Mouse (Mus musculus) A20 (cell line): Measurements from ENCODE around the gene P2rx1.

Experiments used
- DNase-seq: peaks from one replicate; pipeline ENCODE4 v3.0.0-alpha.2; 2011; ENCODE audit warnings: low read depth, low spot score

The P2rx1 gene

DNA sequence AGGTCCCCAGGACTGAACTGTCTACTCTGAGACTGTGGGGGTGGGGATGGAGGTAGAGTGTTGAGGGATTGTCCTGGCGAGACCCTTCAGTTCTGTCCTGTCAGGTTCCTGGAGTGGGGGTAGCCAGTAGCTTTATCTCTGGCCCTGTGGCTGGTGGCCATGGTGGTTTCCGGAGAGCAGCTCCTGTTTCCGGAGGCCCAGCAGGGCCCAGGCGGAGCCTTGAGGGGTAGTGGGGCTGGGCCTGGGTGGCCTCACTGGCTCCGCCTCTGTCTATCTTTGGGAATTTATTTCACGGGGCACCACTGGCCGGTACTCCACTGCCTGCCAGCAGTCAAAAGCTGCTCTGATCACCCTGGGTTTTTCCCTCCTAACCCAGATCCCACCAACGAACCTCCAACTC lies at the start of gene P2rx1:
P2rx1 (plus strand) TSS at position 333 of the 400 bp plus-strand sequence.
- no peak for DNase-seq

DNA sequence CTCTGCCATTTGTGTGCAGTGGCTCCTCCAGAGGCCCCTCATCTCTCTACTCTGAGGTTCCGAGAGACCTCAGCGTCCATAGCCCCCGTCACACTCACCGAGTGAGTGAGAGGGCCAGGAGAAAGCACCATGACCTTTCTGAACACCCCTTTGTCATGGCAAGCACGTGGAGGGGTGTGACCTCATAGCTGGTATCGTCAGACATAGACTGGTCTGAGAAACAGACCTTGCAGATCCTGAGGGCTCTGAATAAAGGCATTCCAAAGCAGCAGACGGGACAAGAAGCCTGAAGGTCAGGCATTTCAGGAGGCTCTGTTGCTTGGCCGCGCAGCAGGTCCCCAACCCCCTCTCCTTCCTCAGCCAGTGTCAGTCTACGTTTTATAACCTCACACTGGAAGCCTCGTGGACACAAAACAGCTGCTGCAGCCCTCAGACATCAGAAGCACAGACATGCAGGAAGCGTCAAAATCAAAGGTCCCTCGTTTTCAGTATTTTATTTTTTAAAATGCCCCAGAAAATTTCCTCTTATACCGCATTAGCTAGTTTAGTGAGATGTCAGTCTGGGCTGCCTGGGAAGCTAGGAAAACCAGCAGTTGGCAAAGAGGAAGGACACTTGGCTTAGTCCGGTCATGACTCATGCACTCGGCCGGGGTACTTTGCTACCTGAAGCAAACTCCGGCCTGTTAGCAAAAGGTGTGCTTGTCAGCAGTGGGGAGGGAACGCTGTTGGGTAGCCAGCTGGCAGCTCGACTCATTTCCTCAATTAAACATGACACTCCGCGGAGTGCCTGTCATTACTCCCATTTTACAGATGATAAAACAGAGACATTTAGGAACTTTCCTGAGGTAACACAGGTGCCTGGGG lies 47.5 kb upstream of the P2rx1 start:
- DNase-seq: no peak

DNA sequence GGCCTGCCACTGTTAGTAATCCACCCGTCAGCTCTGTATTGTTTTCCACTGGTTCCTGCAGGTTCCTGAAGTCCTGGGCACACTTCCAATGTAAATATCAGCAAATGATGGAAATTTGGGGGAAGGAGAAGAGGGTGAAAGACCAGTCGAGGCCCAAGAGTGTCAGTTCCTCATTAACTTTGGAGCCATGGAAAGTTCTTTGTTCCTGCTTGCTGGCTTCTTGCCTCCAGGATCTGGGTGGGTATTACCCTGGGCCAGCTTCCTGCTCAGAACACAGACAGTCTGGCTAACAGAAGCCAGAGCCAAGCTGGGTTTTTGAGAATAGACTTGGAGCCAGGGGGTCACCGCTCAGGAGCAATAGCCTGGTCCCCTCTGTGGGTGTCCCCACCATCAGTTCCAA lies 46.7 kb upstream of the P2rx1 start:
- DNase-seq: no peak

DNA sequence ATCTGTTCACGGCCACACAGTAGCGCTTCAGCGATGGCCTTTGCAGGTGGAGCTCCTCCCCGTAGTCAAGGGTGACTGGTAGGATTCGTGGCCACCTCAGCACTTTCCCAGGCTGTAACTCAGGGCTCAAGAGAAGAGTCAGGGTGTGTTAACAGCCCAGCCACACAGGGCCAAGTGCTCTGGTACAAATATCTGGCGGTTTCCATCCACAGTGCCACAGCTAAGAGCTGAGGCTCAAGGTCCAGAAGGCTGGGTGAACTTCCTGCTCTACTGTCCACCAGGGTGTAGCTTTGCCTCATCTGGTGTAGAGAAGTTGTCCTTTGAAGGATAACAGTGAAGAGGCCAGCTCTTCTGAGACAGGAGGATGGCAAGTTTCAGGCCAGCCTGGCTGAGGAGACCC lies 46.2 kb upstream of the P2rx1 start:
- DNase-seq: no peak

DNA sequence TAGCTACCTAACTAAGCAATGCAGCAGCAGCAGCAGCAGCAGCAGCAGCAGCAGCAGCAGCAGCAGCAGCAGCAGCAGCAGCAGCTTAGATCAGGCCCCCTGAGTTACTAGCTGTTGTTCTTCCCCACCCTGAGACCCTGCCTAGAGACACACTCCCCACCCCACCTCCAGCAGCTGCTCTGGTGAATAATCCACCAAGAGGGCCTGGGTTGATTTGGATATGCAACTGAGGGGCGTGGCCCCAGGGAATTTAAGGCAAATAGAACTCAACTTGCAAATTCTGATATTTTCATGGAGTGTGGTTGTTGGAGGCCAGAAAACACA lies 45.8 kb upstream of the P2rx1 start:
- DNase-seq: peak; percentile 43

DNA sequence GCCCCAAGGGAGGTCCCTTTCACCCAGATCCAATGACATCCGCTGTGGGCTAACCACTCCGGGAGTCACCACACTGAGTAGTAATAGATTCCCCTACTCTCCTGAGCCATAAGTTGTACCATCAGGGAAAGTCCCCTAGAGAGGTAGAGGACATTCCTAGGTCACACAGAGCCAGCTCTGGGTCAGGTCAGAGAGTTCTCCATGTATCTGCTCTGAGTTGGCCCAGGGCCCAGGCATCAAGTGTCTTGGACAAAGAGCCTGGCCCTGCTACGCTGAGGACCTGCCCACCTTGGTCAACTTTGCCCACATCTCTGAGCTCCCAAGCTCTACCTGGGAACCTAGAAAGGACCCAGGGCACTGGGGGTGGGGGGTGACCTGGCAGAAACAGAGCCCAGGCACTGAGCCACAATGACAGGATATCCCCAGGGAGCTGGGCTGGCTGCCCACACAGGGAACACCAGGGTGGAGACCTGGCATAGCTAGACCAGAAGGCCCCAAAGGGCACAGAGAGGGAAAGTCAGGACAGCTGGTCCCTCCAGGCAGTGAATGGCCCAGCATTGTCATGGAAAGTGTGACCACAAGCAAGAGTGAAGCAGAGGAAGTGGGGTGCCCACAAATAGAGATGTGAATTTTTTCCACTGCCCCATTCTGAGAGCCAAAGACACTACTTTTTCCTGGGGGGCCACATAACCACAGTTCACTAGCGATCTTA lies 45.3 kb upstream of the P2rx1 start:
- DNase-seq: peak; percentile 59

DNA sequence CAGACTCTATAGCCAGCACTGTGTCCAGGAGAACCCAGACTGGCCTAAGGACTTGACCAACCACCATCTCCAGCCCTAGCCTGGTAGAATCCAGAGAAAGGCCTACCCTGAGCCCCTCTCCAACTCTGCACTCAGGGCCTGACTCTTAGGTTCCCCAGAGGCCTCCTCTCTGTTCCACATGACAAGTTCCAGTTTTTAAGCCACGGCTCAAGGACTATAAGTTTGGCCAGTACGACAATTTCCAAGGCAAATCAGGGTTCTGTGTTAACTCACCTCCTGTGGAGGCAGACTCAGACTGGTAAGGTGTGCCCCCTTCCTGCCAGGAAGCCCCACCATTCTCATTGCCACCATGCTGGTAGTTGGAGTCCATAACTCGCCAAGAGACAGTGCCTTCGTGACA lies 44.7 kb upstream of the P2rx1 start:
- DNase-seq: peak; percentile 69

DNA sequence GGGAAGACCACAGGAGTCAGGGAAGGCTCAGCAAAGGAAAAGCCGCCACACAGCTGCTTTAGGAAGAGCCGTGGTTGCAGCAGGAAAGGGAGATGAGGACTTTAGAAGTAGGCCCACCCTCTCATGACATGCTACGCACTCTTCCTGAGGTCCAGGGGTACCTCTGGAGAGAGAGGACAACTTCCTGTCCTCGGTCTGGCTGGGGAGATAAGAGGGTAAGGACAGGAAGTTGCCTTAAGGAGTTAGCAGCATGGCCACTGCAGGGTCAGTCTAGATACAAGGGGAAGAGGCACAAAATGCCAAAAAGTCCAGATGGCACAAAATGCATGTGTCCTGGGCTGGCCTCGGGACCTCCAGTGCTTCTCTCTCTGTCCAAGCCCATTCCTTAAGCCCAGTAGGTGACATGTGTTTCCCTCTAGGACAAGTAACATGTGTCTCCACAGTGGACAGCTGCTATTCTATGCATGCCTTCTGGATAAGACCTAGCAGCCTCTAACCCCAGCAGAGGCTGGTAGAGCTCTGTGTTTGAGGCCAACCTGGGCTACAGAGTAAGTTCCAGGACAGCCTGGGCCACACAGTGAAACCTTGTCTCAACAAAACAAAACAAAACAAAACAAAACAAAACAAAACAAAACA lies 43.4 kb upstream of the P2rx1 start:
- DNase-seq: no peak

DNA sequence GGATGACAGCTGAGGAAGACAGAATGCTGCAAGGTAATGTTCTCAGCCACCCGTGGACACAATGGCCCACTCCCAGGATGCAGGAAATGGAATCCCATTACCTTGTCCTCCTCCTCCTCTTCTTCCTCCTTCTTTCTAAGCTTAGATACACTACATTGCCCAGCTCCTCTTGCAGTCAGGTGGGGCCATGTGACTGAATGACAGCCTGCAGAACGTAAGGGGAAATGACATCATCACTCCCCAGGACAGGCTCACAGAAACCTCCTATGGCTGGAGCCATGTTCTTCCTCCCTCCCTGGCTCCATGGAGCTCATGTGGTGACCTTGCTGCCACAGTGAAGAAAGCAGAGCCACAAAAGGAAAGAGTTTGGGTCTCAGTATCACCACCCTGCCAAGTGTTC lies 41.6 kb upstream of the P2rx1 start:
- DNase-seq: no peak

DNA sequence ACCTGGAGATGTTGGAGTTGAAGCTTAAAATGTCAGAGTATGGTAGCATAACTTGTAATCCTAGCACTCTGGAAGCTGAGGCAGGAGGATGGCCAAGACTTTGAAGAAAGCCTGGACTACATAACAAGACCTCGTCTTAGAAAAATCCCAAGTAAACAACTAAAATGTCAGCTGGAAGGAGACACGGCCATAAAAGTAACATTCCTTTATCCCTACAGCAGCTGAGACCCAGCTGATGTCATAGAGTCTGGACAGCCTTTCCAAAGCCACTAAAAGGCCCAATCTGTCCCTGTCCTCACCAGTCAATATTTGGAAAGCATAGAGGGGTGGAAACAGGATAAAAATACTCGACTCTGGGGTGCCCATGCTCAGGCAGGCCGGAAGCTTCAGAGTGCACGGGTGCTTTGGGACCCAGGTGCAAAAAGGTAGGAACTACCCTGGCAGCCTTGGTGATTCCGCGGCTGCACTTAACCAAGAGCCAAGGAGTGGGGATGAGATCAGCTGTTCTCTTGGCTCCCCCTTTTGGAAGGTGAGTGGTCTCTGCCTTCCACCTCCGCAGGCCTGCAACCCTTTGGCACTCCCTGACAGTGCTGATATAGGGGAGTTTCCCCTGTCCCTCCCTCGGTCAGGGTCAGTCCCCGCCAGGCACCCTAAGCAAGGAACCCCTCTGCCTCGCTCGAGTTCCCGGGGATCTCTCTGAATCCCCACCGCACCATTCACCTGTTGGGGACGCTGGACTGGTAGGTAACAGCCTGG lies 38.8 kb upstream of the P2rx1 start:
- no peak for DNase-seq

DNA sequence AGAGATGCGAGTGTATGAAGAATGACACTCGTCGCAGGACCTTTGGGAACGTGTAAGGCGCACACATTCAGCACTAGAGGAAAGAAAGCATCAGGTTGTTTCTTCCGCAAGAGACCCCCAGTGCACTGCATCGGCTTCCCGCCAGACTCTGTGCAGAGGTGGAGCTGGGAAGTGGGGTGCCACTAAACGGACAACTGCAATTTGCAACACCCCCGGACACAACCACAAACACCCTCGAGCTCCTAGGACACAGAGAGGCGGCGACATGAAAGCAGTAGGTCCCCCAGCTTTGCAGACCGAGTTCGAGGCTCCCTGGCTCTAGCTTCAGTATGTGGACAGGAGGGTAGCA lies 38.2 kb upstream of the P2rx1 start:
- no peak for DNase-seq

DNA sequence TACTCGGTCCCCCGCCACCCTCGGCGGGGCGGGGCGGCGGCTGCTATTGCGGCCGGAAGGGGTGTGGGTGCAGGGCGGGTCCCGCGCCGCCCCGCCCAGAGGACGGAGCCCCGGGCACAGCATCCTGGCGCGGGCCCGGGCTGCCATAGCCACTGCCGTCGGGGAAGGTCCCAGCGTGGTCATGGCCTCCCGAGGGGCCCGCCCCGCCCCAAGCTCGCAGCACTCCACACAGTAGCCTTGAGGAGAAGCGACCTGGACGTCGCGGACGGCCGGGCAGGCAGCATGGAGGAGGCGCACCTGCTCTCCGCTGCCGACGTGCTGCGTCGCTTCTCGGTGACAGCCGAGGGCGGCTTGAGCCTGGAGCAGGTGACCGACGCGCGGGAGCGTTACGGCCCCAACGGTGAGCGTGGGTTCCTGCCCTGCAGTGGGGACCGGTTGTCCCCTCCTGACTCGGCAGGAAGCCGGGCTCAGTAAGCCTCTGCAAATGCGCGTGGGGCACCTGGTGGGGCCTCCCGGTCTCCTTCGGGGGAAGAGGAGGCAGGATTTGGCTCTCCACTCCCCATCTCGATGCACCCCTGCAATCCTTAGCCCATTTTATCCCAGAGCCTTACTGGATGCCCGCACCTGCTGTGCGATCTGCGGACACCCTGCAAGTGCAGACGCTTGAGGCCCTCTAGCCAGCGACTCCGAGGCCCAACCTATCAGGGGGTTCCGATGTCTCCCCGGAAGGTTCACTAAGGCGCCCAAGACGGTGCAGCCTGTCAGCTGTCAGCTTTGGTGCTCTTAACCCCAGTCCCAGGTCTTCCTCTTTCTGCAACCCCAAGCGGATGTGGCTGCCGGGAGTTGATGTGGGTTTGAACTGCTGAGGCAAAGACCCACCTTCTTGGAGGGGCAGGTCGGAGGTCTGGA lies 37.6 kb upstream of the P2rx1 start, which contains the start of gene Atp2a3:
Atp2a3 (plus strand) TSS at position 98 of the 909 bp plus-strand sequence.
- peak; percentile 88 for DNase-seq

DNA sequence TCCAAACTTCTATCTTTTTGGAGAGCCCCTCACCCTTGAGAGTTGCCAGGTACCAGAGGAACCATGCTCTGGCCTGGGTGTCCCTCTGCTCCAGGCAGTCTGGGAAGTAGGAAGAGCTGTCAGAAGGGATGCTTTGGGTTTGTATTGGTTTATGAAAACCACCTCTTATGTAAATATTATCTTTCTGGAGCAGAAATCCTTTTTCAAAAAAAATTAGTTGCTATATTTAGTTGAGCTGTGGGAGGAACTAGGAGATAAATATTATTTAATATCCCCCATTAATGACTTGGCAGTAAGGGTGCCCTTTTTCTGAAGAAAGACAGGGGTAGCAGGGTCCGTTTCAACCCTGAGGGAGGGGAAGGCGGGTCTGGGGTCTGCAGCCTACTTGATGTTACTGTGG lies 36.5 kb upstream of the P2rx1 start:
- DNase-seq: no peak

DNA sequence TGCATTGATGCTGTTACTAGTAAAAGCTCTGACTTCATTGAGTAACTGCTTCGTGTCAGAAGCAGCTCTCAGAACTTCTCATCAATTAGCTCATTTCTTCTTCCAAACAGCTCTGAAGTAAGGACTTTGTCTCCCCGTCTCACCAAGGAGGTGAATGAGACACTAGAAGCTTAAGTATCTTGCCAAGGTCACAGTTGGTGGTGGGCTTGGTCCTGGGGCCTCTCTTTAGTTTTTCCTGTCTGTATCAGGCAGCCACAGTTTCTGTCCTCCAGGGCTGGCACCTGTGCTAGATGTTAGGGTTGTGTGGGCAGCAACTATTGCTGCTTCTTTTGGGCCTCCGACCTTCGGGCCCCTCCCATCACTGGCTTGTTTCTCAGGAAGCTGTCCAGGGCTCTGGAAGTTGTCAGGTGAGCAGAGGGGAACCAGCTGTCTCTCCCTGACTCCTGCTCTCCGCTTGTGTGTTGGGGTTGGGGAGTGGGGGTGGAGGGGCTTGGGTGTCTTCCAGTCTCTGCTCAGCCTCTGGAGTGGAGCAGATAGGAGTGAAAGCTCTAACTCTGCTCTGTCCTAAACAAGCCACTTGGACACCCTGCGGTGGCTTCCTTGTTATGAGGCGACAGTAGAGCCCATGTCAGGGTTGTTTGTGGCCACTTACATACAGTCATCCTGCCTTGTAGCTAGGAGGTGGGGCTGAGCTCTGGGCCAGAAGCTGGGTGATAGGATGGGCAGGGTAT lies 35.7 kb upstream of the P2rx1 start:
- peak; percentile 66 for DNase-seq

DNA sequence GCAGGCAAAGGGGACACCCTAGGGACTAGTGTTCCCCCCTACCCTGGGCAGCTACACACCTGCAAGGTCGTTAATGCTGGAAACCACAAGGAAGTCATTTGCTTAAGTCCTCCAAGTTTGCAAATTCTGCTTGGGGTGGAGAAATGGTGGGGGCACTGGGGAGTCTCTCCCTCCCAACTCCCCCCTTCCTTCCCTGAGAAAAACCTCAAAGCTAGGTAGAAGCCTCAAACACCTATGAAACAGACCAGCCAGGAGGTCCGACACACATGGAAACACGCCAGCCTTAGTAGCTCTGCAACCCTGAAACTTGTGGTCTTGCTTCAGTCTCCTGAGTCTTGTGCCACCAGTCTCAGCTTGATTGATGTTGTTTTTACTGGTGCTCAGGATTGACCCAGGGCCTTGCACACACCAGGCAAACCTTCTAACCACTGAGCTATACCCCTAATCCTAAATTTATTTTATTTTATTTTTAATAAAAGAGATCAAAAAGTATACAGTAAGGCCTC lies 35.1 kb upstream of the P2rx1 start:
- peak; percentile 90 for DNase-seq

DNA sequence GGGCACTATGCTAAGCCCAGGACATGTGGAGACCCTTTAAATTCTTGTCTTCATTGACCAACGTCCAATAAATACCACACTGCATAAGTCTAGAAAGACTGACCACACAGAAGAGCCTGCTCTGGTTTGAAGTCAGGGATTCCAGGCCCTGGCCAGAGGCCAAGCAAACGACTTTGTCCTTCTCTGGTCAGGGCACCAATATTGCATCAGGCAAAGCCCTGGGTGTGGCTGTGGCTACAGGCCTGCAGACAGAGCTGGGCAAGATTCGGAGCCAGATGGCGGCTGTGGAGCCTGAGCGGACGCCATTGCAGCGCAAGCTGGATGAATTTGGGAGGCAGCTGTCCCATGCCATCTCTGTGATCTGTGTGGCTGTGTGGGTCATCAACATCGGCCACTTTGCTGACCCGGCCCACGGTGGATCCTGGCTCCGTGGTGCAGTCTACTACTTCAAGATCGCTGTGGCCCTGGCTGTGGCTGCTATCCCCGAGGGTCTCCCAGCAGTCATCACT lies 23.9 kb upstream of the P2rx1 start:
- DNase-seq: no peak

DNA sequence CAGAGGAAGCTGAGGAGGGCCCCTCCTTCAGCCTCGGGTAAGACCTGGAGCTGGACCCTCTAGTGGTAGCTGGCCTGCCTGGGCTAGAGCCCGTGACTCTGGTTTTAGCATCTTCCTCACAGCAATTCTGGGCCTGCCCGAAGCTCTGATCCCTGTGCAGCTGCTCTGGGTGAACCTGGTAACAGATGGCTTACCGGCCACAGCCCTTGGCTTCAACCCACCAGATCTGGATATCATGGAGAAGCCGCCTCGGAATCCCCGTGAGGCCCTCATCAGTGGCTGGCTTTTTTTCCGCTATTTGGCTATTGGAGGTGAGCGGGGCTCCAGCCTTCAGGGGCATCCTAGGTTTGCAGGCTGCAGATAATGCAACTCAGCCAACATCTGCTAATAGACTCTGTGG lies 16.4 kb upstream of the P2rx1 start:
- no peak for DNase-seq

DNA sequence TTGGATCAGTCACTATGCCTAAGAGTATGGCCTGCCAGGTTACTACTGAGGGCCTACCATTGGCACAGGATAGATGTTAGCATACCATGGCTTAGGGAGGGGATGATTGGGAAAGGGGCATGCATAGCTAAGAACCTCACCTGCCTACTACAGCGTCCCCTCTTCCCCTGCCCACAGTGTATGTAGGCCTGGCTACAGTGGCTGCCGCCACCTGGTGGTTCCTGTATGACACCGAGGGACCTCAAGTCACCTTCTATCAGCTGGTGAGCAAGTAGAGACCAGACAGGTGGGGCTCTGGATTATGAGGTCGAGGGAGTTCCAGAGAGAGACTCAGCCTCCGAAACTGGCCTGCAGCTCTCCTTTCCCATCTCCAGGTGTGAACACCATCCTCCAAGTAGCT lies 15.6 kb upstream of the P2rx1 start:
- DNase-seq: peak; percentile 48

DNA sequence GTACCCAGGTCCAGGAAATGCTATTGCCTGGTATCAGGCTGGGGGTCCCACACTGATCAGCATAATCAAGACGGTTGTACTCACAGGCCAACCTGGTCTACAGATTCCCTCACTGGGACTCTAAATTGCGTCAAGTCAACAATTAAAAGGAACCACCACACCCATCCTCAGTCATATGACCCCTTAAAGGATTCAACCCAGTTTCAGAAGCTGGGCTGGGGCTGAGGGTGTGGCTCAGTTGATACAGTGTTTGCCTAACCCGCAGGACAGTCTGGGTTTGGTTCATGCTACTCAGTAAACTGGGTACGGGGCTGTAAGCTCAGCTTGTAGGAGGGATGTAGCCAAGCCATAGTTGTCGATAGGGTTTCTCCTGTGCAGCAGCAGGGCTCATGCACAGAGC lies 12.2 kb upstream of the P2rx1 start:
- no peak for DNase-seq

DNA sequence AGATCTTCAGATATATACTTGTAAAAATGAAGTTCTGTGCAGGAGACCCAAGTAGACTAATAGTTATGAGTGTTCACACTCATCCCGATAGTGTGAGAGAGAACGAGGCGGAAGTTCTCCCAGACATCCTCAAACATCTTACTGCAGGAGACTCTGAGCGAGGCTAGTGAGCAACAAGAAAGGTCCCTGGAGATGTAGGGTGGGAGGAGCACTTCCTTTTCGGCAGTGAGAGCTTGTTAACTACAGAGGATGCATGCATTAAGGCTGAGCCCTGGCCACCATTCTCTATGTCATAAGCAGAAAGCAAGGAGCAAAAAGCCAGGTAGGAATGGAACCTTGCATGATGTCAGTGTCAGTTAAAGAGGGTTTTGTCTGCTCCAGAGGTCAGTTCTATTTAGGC lies 11.7 kb upstream of the P2rx1 start:
- no peak for DNase-seq
